Mouse (Mus musculus) spleen, adult 2 months (tissue): ENCODE measurements around the gene Tmem164.

Source experiments
- CTCF ChIP-seq: fragments of 200-500 bp; IDR thresholded peaks from 2 replicates; pipeline ENCODE4 v1.5.1; 2011; ENCODE audit warnings: mild to moderate bottlenecking, inconsistent platforms; ENCODE audit not compliant: insufficient read depth, insufficient read length, insufficient replicate concordance; ENCODE audit errors: extremely low read depth
- POLR2A ChIP-seq: fragments of 200-500 bp; IDR thresholded peaks from 2 replicates; pipeline ENCODE4 v1.6.1; 2011; ENCODE audit warnings: low read depth, low read length, inconsistent platforms

DNA sequence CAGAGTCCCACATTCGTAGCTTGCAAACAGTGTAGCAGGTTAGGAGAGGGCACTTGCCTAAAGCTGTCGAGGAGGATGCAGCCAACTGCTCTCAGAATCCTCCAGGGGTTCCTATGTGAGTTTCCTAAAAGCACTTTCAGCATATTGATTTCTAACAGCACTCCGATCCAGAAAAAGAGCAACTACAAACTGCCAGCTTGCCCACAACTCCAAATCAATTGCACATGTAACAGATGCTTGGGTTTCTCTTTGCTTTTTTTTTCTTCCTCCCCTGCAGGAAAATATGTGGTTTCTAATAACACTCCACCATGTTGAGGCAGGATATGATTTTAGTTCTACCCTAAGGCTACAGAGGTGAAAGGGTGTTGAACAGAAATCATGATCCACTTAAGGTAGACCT is 11.1 kb upstream of the Tmem164 start:
- no peak for TF ChIP-seq CTCF
- TF ChIP-seq POLR2A = no peak
